Mouse (Mus musculus): ENCODE measurements around the gene Rfc4. TPM values are rescaled to one million over a fixed set of nuclear protein-coding genes. Genes with fewer than 3 reads are reported as not detected.

Rfc4 gene
- polyA plus RNA-seq, 1 experiment from 2014 or later, result 120 TPM

DNA sequence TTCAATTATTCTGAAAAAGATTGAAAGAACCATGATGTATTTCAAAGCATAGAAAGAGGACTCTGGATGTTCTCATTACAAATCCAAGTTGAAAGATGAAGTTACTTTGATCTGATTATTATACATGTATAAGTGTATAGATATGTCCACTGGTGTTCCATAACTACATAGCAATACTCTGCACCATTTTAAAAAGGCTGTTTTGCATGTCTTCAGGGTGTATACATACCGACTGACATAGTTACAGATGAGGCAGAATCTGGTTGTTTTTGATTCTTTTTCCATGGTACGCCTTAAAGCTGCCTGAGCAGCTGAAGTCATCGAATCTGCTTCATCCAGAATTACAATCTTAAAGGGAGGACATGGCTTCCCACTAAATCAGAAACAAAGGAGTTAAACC lies 12.1 kb downstream of the Rfc4 start:
- H3K4me1 ChIP-seq (ENCODE audit: insufficient read depth, low read length), result peaks cover 7% of the 10 kb centered on the region; the same call in 1 of the 2 replicates
- WGBS, result 77% methylated on average over 3 of the region's 3 CpGs
- no peak overlapping the region for H3K9ac ChIP-seq (replicated peaks; ENCODE audit: low read length)
- no peak overlapping the region for H3K27ac ChIP-seq (ENCODE audit: low read length)
- no peaks in the 10 kb centered on the region for H3K27me3 ChIP-seq (ENCODE audit: insufficient read depth, low read length)
- H3K4me3 ChIP-seq (ENCODE audit: low read length), result no peak overlapping the region
- peaks cover 41% of the 10 kb centered on the region for H3K36me3 ChIP-seq (ENCODE audit: insufficient read depth, low read length)
- no peak for ATAC-seq (ENCODE audit: low FRiP score, low TSS enrichment)
- no peaks in the 10 kb centered on the region for H3K9me3 ChIP-seq (ENCODE audit: low read length)
- no peak overlapping the region for H3K4me2 ChIP-seq (replicated peaks; ENCODE audit: low read depth, low read length)

DNA sequence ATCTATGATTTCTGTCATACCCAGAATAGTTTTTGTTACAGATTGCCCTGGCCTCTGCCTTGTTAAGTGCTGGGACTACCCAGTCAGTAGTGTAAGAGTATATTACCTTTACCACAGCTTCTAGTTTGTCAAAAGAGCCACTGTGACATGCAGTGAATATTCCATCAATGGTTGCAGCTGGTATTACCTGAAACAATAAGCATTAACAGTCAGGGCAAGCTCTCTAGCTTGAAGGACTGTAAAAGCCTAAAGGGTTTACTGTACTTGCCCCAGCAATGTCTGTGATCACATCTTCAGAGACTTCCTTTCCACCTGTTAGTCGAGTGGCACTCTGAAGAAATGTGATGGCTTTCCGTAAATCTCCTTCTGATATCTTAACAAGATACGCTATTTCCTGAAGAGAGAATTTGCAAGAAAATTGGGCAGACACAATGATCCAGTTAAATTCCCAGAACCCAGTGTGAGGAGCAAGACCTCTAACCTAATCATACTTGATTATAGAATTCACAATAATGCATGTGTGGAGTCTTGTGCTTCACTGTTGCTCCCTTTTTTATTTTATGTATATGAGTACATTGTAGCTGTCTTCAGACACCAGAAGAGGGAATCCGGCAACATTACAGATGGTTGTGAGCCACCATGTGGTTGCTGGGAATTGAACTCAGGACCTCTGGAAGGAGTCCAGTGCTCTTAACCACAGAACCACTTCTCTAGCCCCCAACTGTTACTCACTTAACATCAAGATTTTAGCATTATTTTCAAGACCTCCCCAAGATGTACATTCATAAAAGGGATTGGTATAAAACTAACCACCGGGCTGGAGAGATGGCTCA lies 13.0 kb downstream of the Rfc4 start:
- H3K27ac ChIP-seq (ENCODE audit: low read length), result no peak overlapping the region

DNA sequence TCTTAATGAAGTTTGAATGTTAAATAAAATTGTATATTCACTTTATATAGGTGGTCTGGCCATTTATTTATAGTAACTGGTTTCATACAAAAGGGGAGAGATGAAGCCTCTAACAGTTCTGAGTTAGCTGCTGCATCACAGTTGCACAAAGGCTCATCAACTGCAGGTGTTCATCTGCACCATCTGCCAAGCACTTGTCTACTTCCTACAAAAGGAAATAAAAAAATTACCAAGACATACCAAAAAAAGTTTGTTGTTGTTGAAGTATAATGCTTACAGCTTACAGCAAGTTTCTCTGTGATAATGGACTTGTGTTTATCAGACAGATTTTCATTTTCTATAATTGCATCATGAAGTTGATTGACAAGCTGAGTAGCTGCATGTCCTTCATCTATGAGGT lies 13.6 kb downstream of the Rfc4 start:
- Histone ChIP-seq H3K27me3 (ENCODE audit: insufficient read depth, low read length) (no peaks in the 10 kb centered on the region), H3K4me2 (replicated peaks; ENCODE audit: low read depth, low read length) (no peak overlapping the region), H3K4me1 (ENCODE audit: insufficient read depth, low read length) (peaks cover 21% of the 10 kb centered on the region), H3K27ac (ENCODE audit: low read length) (no peak overlapping the region), H3K4me3 (ENCODE audit: low read length) (no peak overlapping the region), H3K9me3 (ENCODE audit: low read length) (no peaks in the 10 kb centered on the region), H3K36me3 (ENCODE audit: insufficient read depth, low read length) (peaks cover 49% of the 10 kb centered on the region), H3K9ac (replicated peaks; ENCODE audit: low read length) (no peak overlapping the region)
- ATAC-seq (ENCODE audit: low FRiP score, low TSS enrichment), result no peak

More for the DNA sequence above, 13.0 kb downstream of the Rfc4 start:
- Histone ChIP-seq H3K27me3 (ENCODE audit: insufficient read depth, low read length) (no peaks in the 10 kb centered on the region), H3K36me3 (ENCODE audit: insufficient read depth, low read length) (peaks cover 43% of the 10 kb centered on the region), H3K4me1 (ENCODE audit: insufficient read depth, low read length) (peaks cover 15% of the 10 kb centered on the region), H3K9ac (replicated peaks; ENCODE audit: low read length) (no peak overlapping the region), H3K4me2 (replicated peaks; ENCODE audit: low read depth, low read length) (no peak overlapping the region), H3K4me3 (ENCODE audit: low read length) (no peak overlapping the region), H3K9me3 (ENCODE audit: low read length) (no peaks in the 10 kb centered on the region)
- WGBS, result 59% methylated on average over 5 of the region's 5 CpGs
- ATAC-seq (ENCODE audit: low FRiP score, low TSS enrichment), result 0 out of 2 replicates have a peak, but pooled peaks have one; percentile 49

DNA sequence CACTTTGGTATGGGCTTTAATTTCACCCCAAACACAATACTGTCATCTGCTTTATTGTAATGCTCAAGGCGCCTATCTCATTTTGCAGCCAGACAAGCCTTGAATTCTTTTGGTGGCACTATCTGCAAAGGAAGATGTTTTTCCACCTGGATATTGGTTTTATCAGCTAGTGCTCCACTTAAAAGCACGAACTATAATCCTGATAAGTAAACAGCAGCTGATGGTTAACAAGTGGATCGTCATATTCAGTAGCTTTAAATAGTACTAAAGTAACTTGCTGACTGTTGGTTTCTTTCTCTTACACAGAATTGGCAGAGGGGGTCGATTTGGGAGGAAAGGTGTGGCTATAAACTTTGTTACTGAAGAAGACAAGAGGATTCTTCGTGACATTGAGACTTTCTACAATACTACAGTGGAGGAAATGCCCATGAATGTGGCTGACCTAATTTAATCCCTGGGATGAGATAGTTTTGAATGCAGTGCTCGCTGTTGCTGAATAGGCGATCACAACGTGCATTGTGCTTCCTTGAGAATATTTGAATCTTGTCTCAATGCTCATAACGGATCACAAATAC lies 14.6 kb downstream of the Rfc4 start:
- H3K36me3 ChIP-seq (ENCODE audit: insufficient read depth, low read length), result peaks cover 53% of the 10 kb centered on the region
- H3K9me3 ChIP-seq (ENCODE audit: low read length), result no peaks in the 10 kb centered on the region
- no peak overlapping the region for H3K4me3 ChIP-seq (ENCODE audit: low read length)
- no peaks in the 10 kb centered on the region for H3K27me3 ChIP-seq (ENCODE audit: insufficient read depth, low read length)
- 0 out of 2 replicates have a peak overlapping the region, but pooled peaks have one; percentile 9 for H3K27ac ChIP-seq (ENCODE audit: low read length)
- 56% methylated on average over 9 of the region's 9 CpGs for whole genome bisulfite sequencing
- ATAC-seq (ENCODE audit: low FRiP score, low TSS enrichment), result no peak
- no peak overlapping the region for H3K9ac ChIP-seq (replicated peaks; ENCODE audit: low read length)
- H3K4me1 ChIP-seq (ENCODE audit: insufficient read depth, low read length), result peaks cover 21% of the 10 kb centered on the region
- no peak overlapping the region for H3K4me2 ChIP-seq (replicated peaks; ENCODE audit: low read depth, low read length)

DNA sequence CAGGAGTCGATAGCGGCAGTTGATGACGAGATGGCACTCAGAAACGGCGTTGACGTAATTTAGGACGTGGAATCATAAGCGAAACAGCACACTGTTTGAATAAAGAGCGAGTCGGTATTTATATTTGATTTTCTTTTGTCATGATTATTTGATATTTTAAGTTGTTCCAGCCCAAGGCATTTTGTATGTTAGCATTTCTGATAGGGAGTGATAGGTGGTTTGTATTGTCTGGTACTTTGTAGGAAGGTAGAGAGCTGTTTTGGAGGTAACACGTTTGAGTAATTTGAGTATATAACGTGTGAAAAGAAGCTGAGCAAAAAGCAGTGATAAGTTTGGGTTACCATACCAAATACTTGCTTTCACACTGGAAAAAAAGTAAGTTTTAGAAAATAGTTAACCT lies 15.2 kb downstream of the Rfc4 start:
- no peak overlapping the region for H3K27ac ChIP-seq (ENCODE audit: low read length)
- 76% methylated on average over 12 of the region's 12 CpGs for WGBS
- no peak overlapping the region for H3K4me2 ChIP-seq (replicated peaks; ENCODE audit: low read depth, low read length)
- no peak overlapping the region for H3K4me3 ChIP-seq (ENCODE audit: low read length)
- peaks cover 53% of the 10 kb centered on the region for H3K36me3 ChIP-seq (ENCODE audit: insufficient read depth, low read length)
- H3K27me3 ChIP-seq (ENCODE audit: insufficient read depth, low read length), result no peaks in the 10 kb centered on the region
- no peak overlapping the region for H3K9ac ChIP-seq (replicated peaks; ENCODE audit: low read length)
- H3K4me1 ChIP-seq (ENCODE audit: insufficient read depth, low read length), result peaks cover 21% of the 10 kb centered on the region
- no peak for ATAC-seq (ENCODE audit: low FRiP score, low TSS enrichment)
- no peaks in the 10 kb centered on the region for H3K9me3 ChIP-seq (ENCODE audit: low read length)

DNA sequence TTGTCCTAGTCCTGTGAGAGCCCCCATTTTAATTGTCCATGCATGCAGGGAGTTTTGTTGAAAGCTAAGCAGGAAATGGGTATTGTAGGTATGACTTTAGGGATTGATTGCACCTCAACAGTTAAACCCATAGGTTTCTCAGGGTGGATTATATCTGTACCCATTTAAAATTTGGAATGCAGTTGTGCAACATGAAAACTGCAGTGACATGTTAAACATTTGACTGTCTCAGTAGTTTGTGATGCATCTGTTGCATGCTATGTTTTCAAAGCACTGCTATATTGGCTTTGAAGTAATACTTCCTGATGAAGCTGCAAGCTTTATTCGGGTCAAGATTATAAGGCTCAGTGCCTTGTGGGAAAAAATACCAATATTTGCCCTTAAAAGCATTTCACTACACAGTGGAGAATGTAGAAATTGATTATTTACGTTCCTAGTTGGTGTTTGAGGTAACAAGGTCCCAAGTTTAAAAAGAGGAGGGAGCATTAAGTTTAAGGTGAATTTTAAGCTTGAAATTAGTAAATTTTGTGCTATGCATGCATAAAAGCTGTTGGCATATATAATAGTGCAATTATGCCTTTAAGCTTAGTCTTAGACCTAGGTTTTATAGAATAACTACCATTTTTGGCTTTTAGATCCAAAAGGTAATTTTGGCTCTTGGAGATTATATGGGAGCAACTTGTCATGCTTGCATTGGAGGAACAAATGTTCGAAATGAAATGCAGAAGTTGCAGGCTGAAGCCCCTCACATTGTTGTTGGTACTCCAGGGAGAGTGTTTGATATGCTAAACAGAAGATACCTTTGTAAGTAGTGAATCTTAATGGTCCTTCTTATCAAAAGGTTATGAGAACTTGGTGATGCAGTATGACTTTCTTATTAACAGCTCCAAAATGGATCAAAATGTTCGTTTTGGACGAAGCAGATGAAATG lies 17.9 kb downstream of the Rfc4 start:
- Histone ChIP-seq H3K9ac (replicated peaks; ENCODE audit: low read length) (peak overlapping the region; percentile 100), H3K36me3 (ENCODE audit: insufficient read depth, low read length) (peaks cover 50% of the 10 kb centered on the region), H3K27me3 (ENCODE audit: insufficient read depth, low read length) (no peaks in the 10 kb centered on the region), H3K4me2 (replicated peaks; ENCODE audit: low read depth, low read length) (peak overlapping the region; percentile 95), H3K4me1 (ENCODE audit: insufficient read depth, low read length) (peaks cover 21% of the 10 kb centered on the region), H3K27ac (ENCODE audit: low read length) (no peak overlapping the region; the same call in 1 of the 2 replicates), H3K9me3 (ENCODE audit: low read length) (no peaks in the 10 kb centered on the region), H3K4me3 (ENCODE audit: low read length) (peak overlapping the region; percentile 99)
- WGBS, result 41% methylated on average over 5 of the region's 5 CpGs
- ATAC-seq (ENCODE audit: low FRiP score, low TSS enrichment), result no peak

DNA sequence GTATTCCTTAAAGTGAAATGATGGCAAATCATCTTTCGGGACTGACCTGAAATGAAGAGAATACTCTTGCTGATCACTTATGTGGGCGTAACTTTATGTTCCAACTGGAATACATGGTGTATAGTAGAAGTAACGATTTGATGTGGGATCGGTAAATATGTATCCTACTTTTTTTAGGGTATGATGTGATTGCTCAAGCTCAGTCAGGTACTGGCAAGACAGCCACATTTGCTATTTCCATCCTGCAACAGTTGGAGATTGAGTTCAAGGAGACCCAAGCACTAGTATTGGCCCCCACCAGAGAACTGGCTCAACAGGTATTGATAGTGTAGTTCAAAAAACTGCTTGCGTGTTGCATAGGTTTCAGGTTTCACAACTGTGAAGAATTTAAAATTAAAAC lies 18.6 kb downstream of the Rfc4 start:
- H3K9ac ChIP-seq (replicated peaks; ENCODE audit: low read length), result peak overlapping the region; percentile 100
- H3K4me1 ChIP-seq (ENCODE audit: insufficient read depth, low read length), result peaks cover 21% of the 10 kb centered on the region
- peaks cover 43% of the 10 kb centered on the region for H3K36me3 ChIP-seq (ENCODE audit: insufficient read depth, low read length)
- H3K9me3 ChIP-seq (ENCODE audit: low read length), result no peaks in the 10 kb centered on the region
- no peaks in the 10 kb centered on the region for H3K27me3 ChIP-seq (ENCODE audit: insufficient read depth, low read length)
- peak overlapping the region; percentile 99 for H3K4me3 ChIP-seq (ENCODE audit: low read length)
- no peak for ATAC-seq (ENCODE audit: low FRiP score, low TSS enrichment)
- H3K4me2 ChIP-seq (replicated peaks; ENCODE audit: low read depth, low read length), result peak overlapping the region; percentile 95
- WGBS, result 1% methylated on average over 5 of the region's 5 CpGs
- peak overlapping the region; percentile 99; the same call in 1 of the 2 replicates for H3K27ac ChIP-seq (ENCODE audit: low read length)

DNA sequence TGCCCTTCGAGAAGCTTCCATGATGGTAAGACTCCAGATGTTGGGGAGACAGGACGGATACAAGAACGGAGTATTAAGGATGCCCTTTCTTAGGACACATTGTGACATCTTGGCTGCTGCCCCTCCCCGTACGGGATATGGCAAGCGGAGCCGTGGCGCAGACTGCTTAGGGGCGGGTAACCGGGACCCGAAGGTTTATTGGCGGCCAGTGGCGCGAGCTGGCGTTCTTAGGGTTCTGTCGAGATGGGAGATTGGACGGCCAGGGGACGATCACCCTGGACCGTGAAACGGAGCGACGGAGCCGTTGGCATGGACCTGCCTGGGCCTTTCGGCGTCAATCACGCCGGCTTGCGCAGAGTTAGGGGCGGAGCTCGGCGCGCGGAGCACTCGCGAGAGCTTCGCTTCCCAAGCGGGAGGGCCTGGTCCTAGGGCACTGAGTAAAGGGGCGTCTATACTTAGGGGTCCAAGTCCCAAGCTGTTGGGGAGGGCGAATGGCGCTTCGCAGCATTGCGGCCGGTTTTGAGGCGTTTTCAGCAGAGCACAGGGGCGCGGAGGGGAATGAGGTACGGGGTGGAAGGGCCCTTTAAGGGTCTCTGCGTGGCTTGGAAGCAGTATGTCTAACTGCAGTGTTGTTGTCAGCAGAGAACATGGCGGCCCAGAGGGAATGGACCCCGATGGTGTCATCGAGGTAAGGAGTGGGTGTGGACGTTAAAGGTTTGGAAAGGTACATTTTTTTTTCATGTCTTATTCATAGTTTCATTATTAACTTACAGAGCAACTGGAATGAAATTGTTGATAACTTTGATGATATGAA lies 19.4 kb downstream of the Rfc4 start:
- Histone ChIP-seq H3K27me3 (ENCODE audit: insufficient read depth, low read length) (no peaks in the 10 kb centered on the region), H3K27ac (ENCODE audit: low read length) (peak overlapping the region; percentile 99), H3K36me3 (ENCODE audit: insufficient read depth, low read length) (peaks cover 42% of the 10 kb centered on the region), H3K9ac (replicated peaks; ENCODE audit: low read length) (peak overlapping the region; percentile 100), H3K4me3 (ENCODE audit: low read length) (peak overlapping the region; percentile 99), H3K4me1 (ENCODE audit: insufficient read depth, low read length) (peaks cover 21% of the 10 kb centered on the region), H3K4me2 (replicated peaks; ENCODE audit: low read depth, low read length) (peak overlapping the region; percentile 95), H3K9me3 (ENCODE audit: low read length) (no peaks in the 10 kb centered on the region)
- peak; percentile 88 for ATAC-seq (ENCODE audit: low FRiP score, low TSS enrichment)
- WGBS, result under 1% methylated on average over 52 of the region's 52 CpGs

Measured in kidney, embryonic 16.5 days (tissue).